Mouse (Mus musculus): ENCODE measurements at regions not wholly inside any gene's neighbourhood (a gene's known extent, or its start where the extent isn't known, plus 50 kb on each side); places are given as distances from the start of the nearest gene placed in this dataset.

GRCm38 (mm10) chr12:35246226-35247014 is 199.4 kb downstream of the Snx13 start:
- peak in 1 of 2 experiments; percentile 6 for DNase-seq (ENCODE audit: low spot score in 2 of 2)

GRCm38 (mm10) chr12:35232322-35232673 is 185.3 kb downstream of the Snx13 start:
- DNase-seq (ENCODE audit: low spot score in 2 of 2) = no peak

- no peak for DNase-seq (ENCODE audit: low spot score in 2 of 2)
Observed at GRCm38 (mm10) chr12:35231414-35232321, 184.7 kb downstream of the Snx13 start.

GRCm38 (mm10) chr12:35220429-35220828 is 173.4 kb downstream of the Snx13 start:
- DNase-seq (ENCODE audit: low spot score in 2 of 2) = no peak

GRCm38 (mm10) chr12:35220002-35220401 is 173.0 kb downstream of the Snx13 start:
- no peak for DNase-seq (ENCODE audit: low spot score in 2 of 2)

GRCm38 (mm10) chr12:35216725-35217124 is 169.7 kb downstream of the Snx13 start:
- DNase-seq (ENCODE audit: low spot score in 2 of 2) = peak; percentile 6 to 19

GRCm38 (mm10) chr12:35209399-35209798 is 162.4 kb downstream of the Snx13 start:
- no peak for DNase-seq (ENCODE audit: low spot score in 2 of 2)

- DNase-seq (ENCODE audit: low spot score in 2 of 2) = no peak
Observed at GRCm38 (mm10) chr12:35207605-35208004, 160.6 kb downstream of the Snx13 start.

- no peak for DNase-seq (ENCODE audit: low spot score in 2 of 2)
Observed at GRCm38 (mm10) chr12:35203398-35203797, 156.4 kb downstream of the Snx13 start.

GRCm38 (mm10) chr12:35200110-35200509 is 153.1 kb downstream of the Snx13 start:
- DNase-seq (ENCODE audit: low spot score in 2 of 2) = no peak
